Mouse (Mus musculus) midbrain, embryonic 10.5 days (tissue): Measurements from ENCODE around the gene Urb2. TPM values are rescaled to one million over a fixed set of nuclear protein-coding genes. Genes with fewer than 3 reads are reported as not detected.
"Not testable (repeated sequence)": the region's sequence is repeated elsewhere in the genome, so short reads cannot be mapped to it uniquely, and the experiment has no call there.

Experiments
- DNase-seq: peaks from one replicate; pipeline ENCODE4 v3.0.0-alpha.2; 2017; ENCODE audit warnings: low spot score
- H3K27ac ChIP-seq: fragments of 300-500 bp; sonication (generic); replicated peaks from 2 replicates; pipeline ENCODE4 v1.5.1; 2016; ENCODE audit warnings: mild to moderate bottlenecking
- H3K27me3 ChIP-seq: fragments of 300-500 bp; sonication (generic); 2 replicates; pipeline ENCODE4 v1.6.1; 2016; ENCODE audit warnings: low read depth, mild to moderate bottlenecking; ENCODE audit not compliant: poor library complexity, severe bottlenecking
- H3K36me3 ChIP-seq: fragments of 300-500 bp; sonication (generic); 2 replicates; pipeline ENCODE4 v1.6.1; 2016; ENCODE audit warnings: mild to moderate bottlenecking, moderate library complexity
- H3K4me1 ChIP-seq: fragments of 300-500 bp; sonication (generic); 2 replicates; pipeline ENCODE4 v1.6.1; 2016
- H3K4me3 ChIP-seq: fragments of 300-500 bp; sonication (generic); 2 replicates; pipeline ENCODE4 v1.5.1; 2016; ENCODE audit warnings: mild to moderate bottlenecking, moderate library complexity
- H3K9me3 ChIP-seq: fragments of 300-500 bp; sonication (generic); replicated peaks from 2 replicates; pipeline ENCODE4 v1.6.1; 2016; ENCODE audit warnings: mild to moderate bottlenecking
- WGBS: fragments of 180-500 bp; shearing (Covaris S2); methylation state at CpG from one replicate; pipeline ENCODE4 v1.1.7; 2016; 5-methylcytosine and 5-hydroxymethylcytosine counted together
- polyA plus RNA-seq: library from polyadenylated mRNA; unstranded; fragments of >200 nt; fragmentation: Nextera tagmentation; extraction: Ambion mirVana; gene quantifications from 2 replicates; pipeline ENCODE4 v1.2.1, GENCODE M21; 2016

Urb2 gene
- polyA plus RNA-seq, 1 experiment from 2014 or later: 6.7 TPM

- Histone ChIP-seq H3K9me3 (no peaks in the 10 kb centered on the region), H3K4me1 (no peaks in the 10 kb centered on the region), H3K27me3 (no peaks in the 10 kb centered on the region), H3K36me3 (peaks cover 20% of the 10 kb centered on the region; the same call in 1 of the 2 replicates), H3K4me3 (no peak overlapping the region), H3K27ac (no peak overlapping the region)
- 92% methylated on average over 13 of the region's 13 CpGs for WGBS
- DNase-seq: no peak
These were observed 30.8 kb upstream of the Urb2 start for GRCm38 (mm10) chr8:123990277-123991049.

- no peaks in the 10 kb centered on the region for H3K9me3 ChIP-seq
- H3K27me3 ChIP-seq: no peaks in the 10 kb centered on the region
- 86% methylated on average over 8 of the region's 8 CpGs for WGBS
- H3K4me1 ChIP-seq: no peaks in the 10 kb centered on the region
- H3K27ac ChIP-seq: no peak overlapping the region
- H3K36me3 ChIP-seq: peaks cover 39% of the 10 kb centered on the region
- no peak overlapping the region for H3K4me3 ChIP-seq
- DNase-seq: no peak
These were observed 28.7 kb upstream of the Urb2 start for GRCm38 (mm10) chr8:123992587-123992986.

- no peaks in the 10 kb centered on the region for H3K4me1 ChIP-seq
- no peaks in the 10 kb centered on the region for H3K27me3 ChIP-seq
- no peak overlapping the region for H3K4me3 ChIP-seq
- no peak overlapping the region for H3K27ac ChIP-seq
- 93% methylated on average over 5 of the region's 5 CpGs for WGBS
- H3K9me3 ChIP-seq: no peaks in the 10 kb centered on the region
- peaks cover 48% of the 10 kb centered on the region for H3K36me3 ChIP-seq
- no peak for DNase-seq
These were observed 27.7 kb upstream of the Urb2 start for GRCm38 (mm10) chr8:123993597-123993996.

- Histone ChIP-seq H3K27ac (no peak overlapping the region), H3K9me3 (no peaks in the 10 kb centered on the region), H3K4me1 (no peaks in the 10 kb centered on the region), H3K4me3 (no peak overlapping the region), H3K27me3 (no peaks in the 10 kb centered on the region), H3K36me3 (peaks cover 52% of the 10 kb centered on the region)
- no peak for DNase-seq
- WGBS: 92% methylated on average over 3 of the region's 3 CpGs
These were observed 27.3 kb upstream of the Urb2 start for GRCm38 (mm10) chr8:123993997-123994396.

GRCm38 (mm10) chr8:123999568-123999967 is 21.7 kb upstream of the Urb2 start:
- H3K27ac ChIP-seq: no peak overlapping the region
- H3K36me3 ChIP-seq: peaks cover 95% of the 10 kb centered on the region
- no peak overlapping the region for H3K4me3 ChIP-seq
- H3K27me3 ChIP-seq: no peaks in the 10 kb centered on the region
- no peaks in the 10 kb centered on the region for H3K4me1 ChIP-seq
- DNase-seq: no peak
- H3K9me3 ChIP-seq: no peaks in the 10 kb centered on the region
- 96% methylated on average over 2 of the region's 2 CpGs for WGBS

GRCm38 (mm10) chr8:124002546-124003108 is 18.7 kb upstream of the Urb2 start:
- H3K4me3 ChIP-seq: no peak overlapping the region
- 97% methylated on average over 10 of the region's 10 CpGs for WGBS
- H3K4me1 ChIP-seq: no peaks in the 10 kb centered on the region
- no peaks in the 10 kb centered on the region for H3K27me3 ChIP-seq
- H3K9me3 ChIP-seq: no peaks in the 10 kb centered on the region
- H3K36me3 ChIP-seq: peaks cover 99% of the 10 kb centered on the region
- H3K27ac ChIP-seq: no peak overlapping the region
- DNase-seq: no peak

GRCm38 (mm10) chr8:124007829-124008228 is 13.5 kb upstream of the Urb2 start:
- Histone ChIP-seq H3K9me3 (no peaks in the 10 kb centered on the region), H3K27ac (no peak overlapping the region), H3K36me3 (peaks cover 78% of the 10 kb centered on the region), H3K27me3 (no peaks in the 10 kb centered on the region), H3K4me3 (no peak overlapping the region), H3K4me1 (no peaks in the 10 kb centered on the region)
- WGBS: 92% methylated on average over 6 of the region's 6 CpGs
- DNase-seq: no peak

- Histone ChIP-seq H3K27me3 (no peaks in the 10 kb centered on the region), H3K4me3 (no peak overlapping the region), H3K9me3 (no peaks in the 10 kb centered on the region), H3K27ac (no peak overlapping the region), H3K4me1 (no peaks in the 10 kb centered on the region), H3K36me3 (peaks cover 40% of the 10 kb centered on the region)
- no peak for DNase-seq
- WGBS: 91% methylated on average over 3 of the region's 3 CpGs
These were observed 9.7 kb upstream of the Urb2 start for GRCm38 (mm10) chr8:124011580-124011979.

- no peaks in the 10 kb centered on the region for H3K9me3 ChIP-seq
- no peaks in the 10 kb centered on the region for H3K27me3 ChIP-seq
- no peak for DNase-seq
- no peaks in the 10 kb centered on the region for H3K4me1 ChIP-seq
- no peak overlapping the region for H3K27ac ChIP-seq
- H3K4me3 ChIP-seq: no peak overlapping the region
- 92% methylated on average over 3 of the region's 3 CpGs for WGBS
- peaks cover 35% of the 10 kb centered on the region for H3K36me3 ChIP-seq
These were observed 9.2 kb upstream of the Urb2 start for GRCm38 (mm10) chr8:124011989-124012586.

- Histone ChIP-seq H3K36me3 (peaks cover 13% of the 10 kb centered on the region), H3K4me1 (peaks cover 11% of the 10 kb centered on the region)
- H3K27ac ChIP-seq, H3K9me3 ChIP-seq, H3K4me3 ChIP-seq, DNase-seq, H3K27me3 ChIP-seq: not testable (repeated sequence)
- 96% methylated on average over 7 of the region's 7 CpGs for whole genome bisulfite sequencing
These were observed 7.0 kb upstream of the Urb2 start for GRCm38 (mm10) chr8:124014299-124014698.

GRCm38 (mm10) chr8:124014751-124015150 is 6.6 kb upstream of the Urb2 start:
- 92% methylated on average over 3 of the region's 3 CpGs for WGBS
- peaks cover 16% of the 10 kb centered on the region for H3K4me1 ChIP-seq
- no peaks in the 10 kb centered on the region for H3K27me3 ChIP-seq
- DNase-seq: no peak
- no peak overlapping the region for H3K27ac ChIP-seq
- peaks cover 8% of the 10 kb centered on the region; the same call in 1 of the 2 replicates for H3K36me3 ChIP-seq
- H3K4me3 ChIP-seq: no peak overlapping the region
- no peaks in the 10 kb centered on the region for H3K9me3 ChIP-seq

GRCm38 (mm10) chr8:124019782-124020181 is 1.5 kb upstream of the Urb2 start:
- Histone ChIP-seq H3K27me3 (no peaks in the 10 kb centered on the region), H3K4me3 (peak overlapping the region; percentile 85), H3K36me3 (peaks cover 21% of the 10 kb centered on the region), H3K9me3 (no peaks in the 10 kb centered on the region), H3K4me1 (peaks cover 37% of the 10 kb centered on the region), H3K27ac (peak overlapping the region; percentile 38; the same call in 1 of the 2 replicates)
- DNase-seq: peak; percentile 16
- 44% methylated on average over 13 of the region's 13 CpGs for whole genome bisulfite sequencing
